ENCODE assay signal across 9 mouse cellular contexts in the genomic region with DNA sequence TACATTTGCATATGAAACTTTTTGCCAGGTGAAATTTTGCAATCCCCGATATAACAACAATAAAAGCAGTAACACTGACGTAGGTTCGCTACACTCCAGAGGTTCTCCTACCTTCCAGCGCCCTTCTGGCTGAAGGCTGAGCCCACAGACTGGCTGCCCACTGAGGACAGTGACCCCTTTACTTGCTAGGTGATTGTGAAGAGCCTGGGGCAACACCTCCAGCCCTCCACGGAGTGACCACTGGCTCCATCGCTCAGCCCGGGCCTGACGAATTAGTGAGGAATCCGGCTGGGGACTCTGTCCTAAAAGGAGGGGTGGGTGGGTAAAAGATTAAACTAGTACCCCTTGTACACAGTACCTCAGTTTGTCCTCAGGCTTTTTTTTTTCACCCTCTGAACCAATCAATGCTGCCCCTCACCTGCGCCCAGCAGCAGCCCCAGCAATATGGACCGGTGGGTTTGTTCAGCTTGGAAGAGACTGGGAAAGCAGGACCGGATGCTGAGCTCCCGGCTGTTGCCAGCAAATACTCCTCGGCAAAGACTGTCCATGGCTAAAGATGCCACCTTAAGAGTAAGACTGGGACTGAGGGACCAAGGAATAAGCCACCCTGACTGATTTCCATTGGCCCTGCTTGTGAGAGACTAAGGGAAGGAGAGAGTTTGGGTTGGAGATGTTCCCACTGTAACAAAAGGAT. TPM values are rescaled to one million over a fixed set of nuclear protein-coding genes. Genes with fewer than 3 reads are reported as not detected.
DNase-seq lines count a peak whose midpoint lies in the region; ATAC-seq and TF ChIP-seq lines count a peak whose summit lies in the region.
"Had no signal": no experiment of that assay in that cellular context is flagged by ENCODE, and none has a peak within 500 bp of the region (broad histone marks: within the 10 kb centered on the region; RNA-seq: fewer than 3 reads in every experiment).

No protein-coding gene starts in this region.

- no peak overlapping the region for H3K4me2 ChIP-seq in intestine, embryonic 14.5 days (ENCODE audit: low read length)
- no peak overlapping the region for H3K4me2 ChIP-seq in intestine, postnatal 0 days (replicated peaks; ENCODE audit: low read depth)
- peak overlapping the region; percentile 76 for H3K4me2 ChIP-seq in neural tube, embryonic 12.5 days (replicated peaks)
- H3K4me2 ChIP-seq in neural tube, embryonic 15.5 days = no peak overlapping the region; the same call in 1 of the 2 replicates
- peak overlapping the region; percentile 91; the same call in 1 of the 2 replicates for H3K4me2 ChIP-seq in midbrain, embryonic 13.5 days (replicated peaks)

- H3K27ac ChIP-seq in intestine, embryonic 14.5 days (ENCODE audit: low read depth) = no peak overlapping the region
- H3K27ac ChIP-seq in intestine, postnatal 0 days (ENCODE audit: low read depth, low read length) = no peak overlapping the region
- no peak overlapping the region for H3K27ac ChIP-seq in neural tube, embryonic 12.5 days
- H3K27ac ChIP-seq in neural tube, embryonic 15.5 days (replicated peaks) = no peak overlapping the region
- H3K27ac ChIP-seq in midbrain, embryonic 13.5 days = no peak overlapping the region

- H3K4me3 ChIP-seq in intestine, embryonic 14.5 days (ENCODE audit: low read depth, low read length) = no peak overlapping the region
- H3K4me3 ChIP-seq in intestine, postnatal 0 days (ENCODE audit: low read depth, low read length) = no peak overlapping the region
- no peak overlapping the region for H3K4me3 ChIP-seq in neural tube, embryonic 12.5 days
- H3K4me3 ChIP-seq in neural tube, embryonic 15.5 days (replicated peaks) = no peak overlapping the region
- H3K4me3 ChIP-seq in midbrain, embryonic 13.5 days (replicated peaks) = no peak overlapping the region

- ATAC-seq in cerebellum, adult (ENCODE audit: insufficient number of reproducible peaks, low FRiP score, low TSS enrichment) = no peak
- ATAC-seq in intestine, embryonic 14.5 days (replicated peaks; ENCODE audit: low FRiP score, low TSS enrichment, low read depth) = no peak
- ATAC-seq in intestine, postnatal 0 days = no peak
- ATAC-seq in neural tube, embryonic 12.5 days (ENCODE audit: low FRiP score, low read depth) = no peak
- no peak for ATAC-seq in neural tube, embryonic 15.5 days (ENCODE audit: low FRiP score)
- ATAC-seq in midbrain, embryonic 13.5 days = no peak

- 87% methylated on average over 14 of the region's 14 CpGs for WGBS in intestine, embryonic 14.5 days
- WGBS in intestine, postnatal 0 days = 88% methylated on average over 14 of the region's 14 CpGs
- 88% methylated on average over 14 of the region's 14 CpGs for WGBS in neural tube, embryonic 12.5 days
- WGBS in neural tube, embryonic 15.5 days = 91% methylated on average over 14 of the region's 14 CpGs
- 91% methylated on average over 14 of the region's 14 CpGs for WGBS in midbrain, embryonic 13.5 days

- no peak for TF ChIP-seq CTCF in intestine, postnatal 0 days (IDR thresholded peaks at IDR 0.05; ENCODE audit: low read depth)

- peaks cover 61% of the 10 kb centered on the region for H3K36me3 ChIP-seq in intestine, embryonic 14.5 days (ENCODE audit: control insufficient read depth, insufficient read depth, low read length)
- H3K36me3 ChIP-seq in intestine, postnatal 0 days (ENCODE audit: control insufficient read depth, insufficient read depth) = peaks cover 61% of the 10 kb centered on the region
- H3K36me3 ChIP-seq in neural tube, embryonic 12.5 days = peaks cover 60% of the 10 kb centered on the region
- H3K36me3 ChIP-seq in neural tube, embryonic 15.5 days = peaks cover 63% of the 10 kb centered on the region
- H3K36me3 ChIP-seq in midbrain, embryonic 13.5 days = peaks cover 64% of the 10 kb centered on the region

- no peak overlapping the region for H3K9ac ChIP-seq in intestine, embryonic 14.5 days (ENCODE audit: low read length)
- no peak overlapping the region for H3K9ac ChIP-seq in intestine, postnatal 0 days (ENCODE audit: low read depth, low read length)
- H3K9ac ChIP-seq in neural tube, embryonic 12.5 days = no peak overlapping the region
- no peak overlapping the region for H3K9ac ChIP-seq in neural tube, embryonic 15.5 days (replicated peaks)
- peak overlapping the region; percentile 78 for H3K9ac ChIP-seq in midbrain, embryonic 13.5 days (replicated peaks)

- no peaks in the 10 kb centered on the region for H3K27me3 ChIP-seq in intestine, embryonic 14.5 days (replicated peaks; ENCODE audit: control insufficient read depth, insufficient read depth, low read length)
- H3K27me3 ChIP-seq in intestine, postnatal 0 days (replicated peaks; ENCODE audit: control insufficient read depth, insufficient read depth, low read length) = no peaks in the 10 kb centered on the region
- H3K27me3 ChIP-seq in neural tube, embryonic 12.5 days (replicated peaks) = no peaks in the 10 kb centered on the region
- no peaks in the 10 kb centered on the region for H3K27me3 ChIP-seq in neural tube, embryonic 15.5 days (replicated peaks)
- H3K27me3 ChIP-seq in midbrain, embryonic 13.5 days = no peaks in the 10 kb centered on the region

- DNase-seq in cerebellum, adult 9-10 months = peak; percentile 22
- peak; percentile 32 for DNase-seq in intestine, embryonic 14.5 days (ENCODE audit: low spot score)
- no peak for DNase-seq in retina, postnatal 1 day
- DNase-seq: left cerebral cortex, postnatal 4 days had no signal

- peaks cover 12% of the 10 kb centered on the region for H3K4me1 ChIP-seq in intestine, embryonic 14.5 days (replicated peaks; ENCODE audit: control insufficient read depth, insufficient read depth, low read length)
- no peaks in the 10 kb centered on the region for H3K4me1 ChIP-seq in intestine, postnatal 0 days (replicated peaks; ENCODE audit: control insufficient read depth, insufficient read depth, low read length)
- H3K4me1 ChIP-seq in neural tube, embryonic 12.5 days = peaks cover 27% of the 10 kb centered on the region
- H3K4me1 ChIP-seq in neural tube, embryonic 15.5 days = peaks cover 32% of the 10 kb centered on the region
- H3K4me1 ChIP-seq in midbrain, embryonic 13.5 days (replicated peaks) = peaks cover 25% of the 10 kb centered on the region

- H3K9me3 ChIP-seq in intestine, embryonic 14.5 days (ENCODE audit: control insufficient read depth, low read length) = no peaks in the 10 kb centered on the region
- H3K9me3 ChIP-seq in intestine, postnatal 0 days (ENCODE audit: control insufficient read depth) = no peaks in the 10 kb centered on the region
- no peaks in the 10 kb centered on the region for H3K9me3 ChIP-seq in neural tube, embryonic 12.5 days
- no peaks in the 10 kb centered on the region for H3K9me3 ChIP-seq in neural tube, embryonic 15.5 days (replicated peaks)
- no peaks in the 10 kb centered on the region for H3K9me3 ChIP-seq in midbrain, embryonic 13.5 days

RNA-seq across cellular contexts. Expression of a gene that starts 1.8 kb away (rescaled TPM):
- 48.6 and 51.5 TPM in 2 replicates for polyA plus RNA-seq in intestine, embryonic 14.5 days (2014; fragmentation: Nextera tagmentation; extraction: Ambion mirVana)
- 11.4 and 12.8 TPM in 2 replicates for polyA plus RNA-seq in intestine, postnatal 0 days (2015; fragmentation: Nextera tagmentation; extraction: Ambion mirVana)
- 52.0 and 54.3 TPM in 2 replicates for polyA plus RNA-seq in neural tube, embryonic 12.5 days (2016; fragmentation: Nextera tagmentation; extraction: Ambion mirVana)
- polyA plus RNA-seq in neural tube, embryonic 15.5 days (2015; fragmentation: Nextera tagmentation; extraction: Ambion mirVana) = 42.7 and 48.0 TPM in 2 replicates
- polyA plus RNA-seq in midbrain, embryonic 13.5 days (2015; fragmentation: Nextera tagmentation; extraction: Ambion mirVana) = 56.0 and 56.4 TPM in 2 replicates

RNA-seq across cellular contexts. Expression of a gene that starts 8.6 kb away (rescaled TPM):
- 63.0 and 68.1 TPM in 2 replicates for polyA plus RNA-seq in intestine, embryonic 14.5 days (2014; fragmentation: Nextera tagmentation; extraction: Ambion mirVana)
- polyA plus RNA-seq in intestine, postnatal 0 days (2015; fragmentation: Nextera tagmentation; extraction: Ambion mirVana) = 20.4 and 21.7 TPM in 2 replicates
- 103 and 111 TPM in 2 replicates for polyA plus RNA-seq in neural tube, embryonic 12.5 days (2016; fragmentation: Nextera tagmentation; extraction: Ambion mirVana)
- 87.4 and 91.6 TPM in 2 replicates for polyA plus RNA-seq in neural tube, embryonic 15.5 days (2015; fragmentation: Nextera tagmentation; extraction: Ambion mirVana)
- polyA plus RNA-seq in midbrain, embryonic 13.5 days (2015; fragmentation: Nextera tagmentation; extraction: Ambion mirVana) = 112 and 121 TPM in 2 replicates

RNA-seq across cellular contexts. Expression of a gene that starts 9.0 kb away (rescaled TPM):
- polyA plus RNA-seq in intestine, embryonic 14.5 days (2014; fragmentation: Nextera tagmentation; extraction: Ambion mirVana) = 65.5 and 68.4 TPM in 2 replicates
- polyA plus RNA-seq in intestine, postnatal 0 days (2015; fragmentation: Nextera tagmentation; extraction: Ambion mirVana) = 27.0 and 27.4 TPM in 2 replicates
- 88.3 and 95.6 TPM in 2 replicates for polyA plus RNA-seq in neural tube, embryonic 12.5 days (2016; fragmentation: Nextera tagmentation; extraction: Ambion mirVana)
- polyA plus RNA-seq in neural tube, embryonic 15.5 days (2015; fragmentation: Nextera tagmentation; extraction: Ambion mirVana) = 90.6 and 97.6 TPM in 2 replicates
- polyA plus RNA-seq in midbrain, embryonic 13.5 days (2015; fragmentation: Nextera tagmentation; extraction: Ambion mirVana) = 99.0 and 99.8 TPM in 2 replicates

RNA-seq across cellular contexts. Expression of a gene that starts 15.7 kb away (rescaled TPM):
- 105 and 114 TPM in 2 replicates for polyA plus RNA-seq in intestine, embryonic 14.5 days (2014; fragmentation: Nextera tagmentation; extraction: Ambion mirVana)
- 117 TPM in 2 replicates for polyA plus RNA-seq in intestine, postnatal 0 days (2015; fragmentation: Nextera tagmentation; extraction: Ambion mirVana)
- polyA plus RNA-seq in neural tube, embryonic 12.5 days (2016; fragmentation: Nextera tagmentation; extraction: Ambion mirVana) = 105 and 120 TPM in 2 replicates
- 115 and 119 TPM in 2 replicates for polyA plus RNA-seq in neural tube, embryonic 15.5 days (2015; fragmentation: Nextera tagmentation; extraction: Ambion mirVana)
- 112 and 126 TPM in 2 replicates for polyA plus RNA-seq in midbrain, embryonic 13.5 days (2015; fragmentation: Nextera tagmentation; extraction: Ambion mirVana)

RNA-seq across cellular contexts. Expression of a gene that starts 28.0 kb away (rescaled TPM):
- 247 and 258 TPM in 2 replicates for polyA plus RNA-seq in intestine, embryonic 14.5 days (2014; fragmentation: Nextera tagmentation; extraction: Ambion mirVana)
- 249 and 255 TPM in 2 replicates for polyA plus RNA-seq in intestine, postnatal 0 days (2015; fragmentation: Nextera tagmentation; extraction: Ambion mirVana)
- polyA plus RNA-seq in neural tube, embryonic 12.5 days (2016; fragmentation: Nextera tagmentation; extraction: Ambion mirVana) = 233 and 247 TPM in 2 replicates
- 237 and 260 TPM in 2 replicates for polyA plus RNA-seq in neural tube, embryonic 15.5 days (2015; fragmentation: Nextera tagmentation; extraction: Ambion mirVana)
- 231 and 234 TPM in 2 replicates for polyA plus RNA-seq in midbrain, embryonic 13.5 days (2015; fragmentation: Nextera tagmentation; extraction: Ambion mirVana)

Comparison
In these comparisons a context has a peak if more than half of its experiments do, and no peak if none do; other contexts are left out.
1. H3K4me2 ChIP-seq: peak in neural tube, embryonic 12.5 days (single experiment) and midbrain, embryonic 13.5 days (single experiment); none in intestine, embryonic 14.5 days (single experiment), intestine, postnatal 0 days (single experiment) and neural tube, embryonic 15.5 days (single experiment).